Mouse (Mus musculus) heart, embryonic 16.5 days (tissue): Measurements from ENCODE around the gene Gm49661. TPM values are rescaled to one million over a fixed set of nuclear protein-coding genes. Genes with fewer than 3 reads are reported as not detected.

Experiments used
- microRNA-seq: library from miRNA; unstranded; fragments of <30 nt; microRNA quantifications from one replicate; pipeline ENCODE4, GENCODE M21; 2017
- polyA plus RNA-seq: library from polyadenylated mRNA; unstranded; fragments of >200 nt; fragmentation: Nextera tagmentation; extraction: Ambion mirVana; gene quantifications from 2 replicates; pipeline ENCODE4 v1.2.1, GENCODE M21; 2015

Gm49661 gene
- polyA plus RNA-seq, 1 experiment from 2014 or later = not detected

Small RNAs within 50 kb of the gene (microRNA-seq; reads per million reads assigned to microRNA genes)
- gene Gm24197 = not detected

Other genes with a start within 250 kb of the Gm49661 start
- 3.1 and 4.7 TPM in 2 replicates for gene G430095P16Rik, start 246.4 kb downstream of the Gm49661 start, polyA plus RNA-seq
- 12.7 and 15.9 TPM in 2 replicates for gene Nfix, start 169.1 kb downstream of the Gm49661 start, polyA plus RNA-seq
- 6.6 and 6.8 TPM in 2 replicates for gene Dand5, start 146.6 kb downstream of the Gm49661 start, polyA plus RNA-seq
- gene Gadd45gip1, start 137.9 kb downstream of the Gm49661 start, polyA plus RNA-seq = 47.7 and 48.3 TPM in 2 replicates
- gene Rad23a, start 128.8 kb downstream of the Gm49661 start, polyA plus RNA-seq = 128 and 131 TPM in 2 replicates
- gene Calr, start 122.5 kb downstream of the Gm49661 start, polyA plus RNA-seq = 630 and 641 TPM in 2 replicates
- gene Farsa, start 112.4 kb downstream of the Gm49661 start, polyA plus RNA-seq = 63.2 and 64.4 TPM in 2 replicates
- gene Syce2, start 97.3 kb downstream of the Gm49661 start, polyA plus RNA-seq = 26.2 and 35.4 TPM in 2 replicates
- 43.1 and 46.0 TPM in 2 replicates for gene Gcdh, start 75.5 kb downstream of the Gm49661 start, polyA plus RNA-seq
- gene Klf1, start 67.5 kb downstream of the Gm49661 start, polyA plus RNA-seq = 1.3 and 1.4 TPM in 2 replicates
- gene Dnase2a, start 60.9 kb downstream of the Gm49661 start, polyA plus RNA-seq = 5.2 and 6.3 TPM in 2 replicates
- 0.09 and 0.14 TPM in 2 replicates for gene Mast1, start 32.1 kb downstream of the Gm49661 start, polyA plus RNA-seq
- gene Rtbdn, start 22.4 kb downstream of the Gm49661 start, polyA plus RNA-seq = 0.24 and 0.38 TPM in 2 replicates
- 591 and 662 TPM in 2 replicates for gene Prdx2, start 154 bp upstream of the Gm49661 start, polyA plus RNA-seq
- 80.2 and 82.7 TPM in 2 replicates for gene Rnaseh2a, start 334 bp upstream of the Gm49661 start, polyA plus RNA-seq
- 11.7 and 15.3 TPM in 2 replicates for gene Junb, start 9.3 kb upstream of the Gm49661 start, polyA plus RNA-seq
- 8.9 and 9.1 TPM in 2 replicates for gene Hook2, start 21.2 kb upstream of the Gm49661 start, polyA plus RNA-seq
- gene Best2, start 45.1 kb upstream of the Gm49661 start, polyA plus RNA-seq = not detected in 2 replicates
- 111 and 112 TPM in 2 replicates for gene Asna1, start 55.8 kb upstream of the Gm49661 start, polyA plus RNA-seq
- gene Trir, start 57.4 kb upstream of the Gm49661 start, polyA plus RNA-seq = 61.9 and 76.5 TPM in 2 replicates
- gene Tnpo2, start 67.5 kb upstream of the Gm49661 start, polyA plus RNA-seq = 18.8 and 21.5 TPM in 2 replicates
- 19.5 and 20.6 TPM in 2 replicates for gene Fbxw9, start 90.6 kb upstream of the Gm49661 start, polyA plus RNA-seq
- not detected in 2 replicates for gene Gm5741, start 98.5 kb upstream of the Gm49661 start, polyA plus RNA-seq
- 48.5 and 51.5 TPM in 2 replicates for gene Dhps, start 102.3 kb upstream of the Gm49661 start, polyA plus RNA-seq
- 115 TPM in 2 replicates for gene Wdr83os, start 111.3 kb upstream of the Gm49661 start, polyA plus RNA-seq
- gene Wdr83, start 111.9 kb upstream of the Gm49661 start, polyA plus RNA-seq = 46.6 and 47.0 TPM in 2 replicates
- gene Man2b1, start 113.8 kb upstream of the Gm49661 start, polyA plus RNA-seq = 33.9 and 39.3 TPM in 2 replicates
- 1.1 and 1.5 TPM in 2 replicates for gene Zfp791, start 153.7 kb upstream of the Gm49661 start, polyA plus RNA-seq
- not detected in 2 replicates for gene Cks1brt, start 182.5 kb upstream of the Gm49661 start, polyA plus RNA-seq